14 mouse cellular contexts compared by ENCODE assay signal in genomic region chr2:10521719-10522415, GRCm38 (mm10).
"Had no signal": no experiment of that assay in that cellular context is flagged by ENCODE, and none has a peak within 500 bp of the region (broad histone marks: within the 10 kb centered on the region; RNA-seq: fewer than 3 reads in every experiment).

No protein-coding gene starts in this region.

- H3K36me3 ChIP-seq: liver, embryonic 13.5 days; lung, embryonic 15.5 days; midbrain, embryonic 15.5 days; neural tube, embryonic 12.5 days; stomach, embryonic 15.5 days had no signal

- H3K4me1 ChIP-seq: liver, embryonic 13.5 days; lung, embryonic 15.5 days; megakaryocyte, embryonic 14.5 days; neural tube, embryonic 12.5 days; stomach, embryonic 15.5 days had no signal

- ATAC-seq: liver, postnatal 0 days; midbrain, embryonic 15.5 days had no signal

- DNase-seq: kidney, postnatal 36 days; liver; liver, embryonic 13.5 days; liver, postnatal 0 days; lung, postnatal 14 days; thymus, adult 2 months; thymus, postnatal 36 days had no signal

- H3K4me2 ChIP-seq: liver, embryonic 13.5 days; lung, embryonic 15.5 days; midbrain, embryonic 11.5 days; midbrain, embryonic 15.5 days; neural tube, embryonic 12.5 days; stomach, embryonic 15.5 days had no signal

- H3K4me3 ChIP-seq: liver, embryonic 13.5 days; lung, embryonic 15.5 days; megakaryocyte, embryonic 14.5 days; midbrain, embryonic 15.5 days; neural tube, embryonic 12.5 days; stomach, embryonic 15.5 days had no signal

- H3K27ac ChIP-seq: liver, embryonic 13.5 days; lung, embryonic 15.5 days; macrophage; midbrain, embryonic 15.5 days; neural tube, embryonic 12.5 days; stomach, embryonic 15.5 days had no signal

- H3K9ac ChIP-seq: liver, embryonic 13.5 days; liver, postnatal 0 days; lung, embryonic 15.5 days; midbrain, embryonic 15.5 days; neural tube, embryonic 12.5 days; stomach, embryonic 15.5 days had no signal

- H3K9me3 ChIP-seq: liver, embryonic 13.5 days; lung, embryonic 15.5 days; megakaryocyte, embryonic 14.5 days; midbrain, embryonic 15.5 days; neural tube, embryonic 12.5 days; stomach, embryonic 15.5 days had no signal

- H3K27me3 ChIP-seq: liver, embryonic 13.5 days; lung, embryonic 15.5 days; megakaryocyte, embryonic 14.5 days; midbrain, embryonic 15.5 days; neural tube, embryonic 12.5 days; stomach, embryonic 15.5 days had no signal
